Mouse (Mus musculus) embryonic fibroblast, embryonic 13.5 days (primary cell): ENCODE data around the gene Hmga2.

Experiments used
- CTCF ChIP-seq: IDR thresholded peaks from 2 replicates; pipeline ENCODE4 v1.5.1; 2011; ENCODE audit warnings: mild to moderate bottlenecking, control low read depth, low read length, moderate library complexity, borderline replicate concordance; ENCODE audit not compliant: insufficient read depth
- POLR2A ChIP-seq: IDR thresholded peaks from 2 replicates; pipeline ENCODE4 v1.6.1; 2011; ENCODE audit warnings: low read depth, mild to moderate bottlenecking, control low read depth, low read length, moderate library complexity

DNA sequence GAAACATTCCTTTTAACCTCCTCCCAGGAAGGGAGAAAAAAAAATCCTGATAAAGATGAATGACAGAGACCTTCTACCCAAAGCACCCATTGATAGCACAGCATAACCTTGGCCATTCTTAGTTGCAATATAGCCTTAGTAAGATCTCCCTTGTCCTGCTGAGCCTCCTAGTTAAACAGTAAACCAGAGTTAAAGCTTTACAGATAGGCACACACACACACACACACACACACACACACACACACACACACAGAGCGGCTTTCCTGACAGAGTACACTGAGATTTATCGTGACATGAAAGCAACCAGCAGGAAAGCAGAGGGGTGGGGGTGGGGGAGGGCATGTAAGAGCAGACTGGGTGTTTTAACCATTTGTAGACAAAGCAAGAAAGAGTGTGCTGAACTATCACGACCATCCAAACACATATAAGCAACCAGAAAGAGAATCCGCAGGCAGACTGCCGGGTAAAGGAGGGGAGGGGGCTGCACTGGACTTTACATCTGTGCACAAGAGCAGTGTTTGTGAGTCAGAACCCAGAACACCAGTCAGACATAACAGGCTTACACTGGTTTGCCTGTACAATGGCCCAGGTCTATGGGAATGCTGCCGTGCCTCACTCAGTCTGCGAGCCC, 58.7 kb downstream of the Hmga2 start:
- TF ChIP-seq POLR2A (no peak), CTCF (no peak)
